Mouse (Mus musculus) neural tube, postnatal 0 days (tissue): ENCODE results near the gene Mien1. TPM values are rescaled to one million over a fixed set of nuclear protein-coding genes. Genes with fewer than 3 reads are reported as not detected.

Experiments used
- polyA plus RNA-seq: library from polyadenylated mRNA; unstranded; fragments of >200 nt; fragmentation: Nextera tagmentation; extraction: Ambion mirVana; gene quantifications from 2 replicates; pipeline ENCODE4 v1.2.1, GENCODE M21; 2015

Gene Mien1
- polyA plus RNA-seq = 270 and 284 TPM in 2 replicates

GRCm38 (mm10) chr11:98438331-98439158, at the start of gene Mien1:
Gene Mien1 (minus strand): TSS chr11:98438991.

GRCm38 (mm10) chr11:98446213-98446561, 7.4 kb upstream of the Mien1 start, which contains the start of gene Grb7:
Gene Grb7 (plus strand): TSS chr11:98446394.

DNA sequence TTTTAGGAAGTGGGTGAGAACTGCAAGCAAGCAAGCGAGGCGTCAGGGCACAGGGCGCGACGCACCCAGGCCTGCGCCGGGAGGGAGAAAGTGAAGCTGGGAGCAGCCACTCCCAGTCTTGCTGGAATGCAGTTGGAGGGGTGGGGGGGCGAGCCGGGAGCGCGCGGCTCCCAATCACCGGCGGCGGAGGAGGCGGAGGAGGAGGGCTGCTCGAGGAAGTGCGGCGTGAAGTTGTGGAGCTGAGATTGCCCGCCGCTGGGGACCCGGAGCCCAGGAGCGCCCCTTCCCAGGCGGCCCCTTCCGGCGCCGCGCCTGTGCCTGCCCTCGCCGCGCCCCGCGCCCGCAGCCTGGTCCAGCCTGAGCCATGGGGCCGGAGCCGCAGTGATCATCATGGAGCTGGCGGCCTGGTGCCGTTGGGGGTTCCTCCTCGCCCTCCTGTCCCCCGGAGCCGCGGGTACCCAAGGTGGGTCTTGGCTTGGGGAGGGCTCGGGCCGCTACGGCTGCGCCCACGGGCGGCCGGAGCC, 26.5 kb downstream of the Mien1 start, which contains the start of gene Erbb2:
Gene Erbb2, plus strand, starts transcription at position 198 of the 524 bp plus-strand sequence.

DNA sequence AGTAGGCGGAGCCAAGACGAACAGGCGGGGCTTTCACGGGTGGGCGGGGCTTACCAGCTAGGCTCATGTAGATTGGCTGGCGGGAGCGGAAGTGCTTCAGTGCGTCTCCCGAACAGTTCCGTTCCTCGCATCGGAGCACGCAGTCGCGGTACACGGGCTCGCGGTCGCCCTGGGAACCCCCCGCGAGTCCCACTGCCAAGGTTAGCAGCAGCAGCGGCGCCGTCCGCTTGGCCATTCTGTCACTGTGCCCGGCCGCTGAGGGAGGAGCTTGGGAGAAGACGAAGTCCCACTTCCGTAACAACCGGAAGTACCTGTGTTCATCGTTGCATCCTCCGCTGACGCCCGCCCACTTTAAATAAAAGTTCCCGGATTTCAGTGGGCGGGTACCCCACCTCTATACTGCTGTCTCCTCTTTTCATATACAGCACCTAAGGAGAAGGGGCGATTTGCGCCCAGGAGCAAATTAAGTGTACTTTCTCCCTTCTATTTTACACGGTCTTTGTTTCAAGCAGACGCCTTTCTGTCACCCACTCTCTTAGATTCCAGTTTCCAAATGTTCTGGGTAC, 38.5 kb downstream of the Mien1 start, which contains the start of gene Pgap3:
Gene Pgap3, minus strand, starts transcription at position 330 of the 566 bp plus-strand sequence.

Other genes starting within 250 kb of the Mien1 start
- gene Med1, start 245.7 kb downstream of the Mien1 start, polyA plus RNA-seq = 46.4 and 48.2 TPM in 2 replicates
- 5.5 and 5.8 TPM in 2 replicates for gene Cdk12, start 235.9 kb downstream of the Mien1 start, polyA plus RNA-seq
- 13.6 and 15.7 TPM in 2 replicates for gene Neurod2, start 109.3 kb downstream of the Mien1 start, polyA plus RNA-seq
- 4.3 and 5.5 TPM in 2 replicates for gene Ppp1r1b, start 90.6 kb downstream of the Mien1 start, polyA plus RNA-seq
- gene Stard3, start 80.6 kb downstream of the Mien1 start, polyA plus RNA-seq = 25.3 and 25.6 TPM in 2 replicates
- gene Tcap, start 55.2 kb downstream of the Mien1 start, polyA plus RNA-seq = 0.27 and 0.33 TPM in 2 replicates
- gene Pnmt, start 52.5 kb downstream of the Mien1 start, polyA plus RNA-seq = 3.2 and 3.7 TPM in 2 replicates
- gene Pgap3, start 38.5 kb downstream of the Mien1 start, polyA plus RNA-seq = 7.6 and 8.4 TPM in 2 replicates
- 6.6 TPM in 2 replicates for gene Erbb2, start 26.5 kb downstream of the Mien1 start, polyA plus RNA-seq
- gene Grb7, start 7.4 kb upstream of the Mien1 start, polyA plus RNA-seq = 0.80 and 1.0 TPM in 2 replicates
- 0.26 and 0.32 TPM in 2 replicates for gene Ikzf3, start 107.0 kb upstream of the Mien1 start, polyA plus RNA-seq
- 0.47 and 0.81 TPM in 2 replicates for gene Zpbp2, start 112.1 kb upstream of the Mien1 start, polyA plus RNA-seq
- gene Ormdl3, start 148.4 kb upstream of the Mien1 start, polyA plus RNA-seq = 76.4 and 90.5 TPM in 2 replicates
- not detected in 2 replicates for gene Lrrc3c, start 159.3 kb upstream of the Mien1 start, polyA plus RNA-seq
- 0.33 and 0.52 TPM in 2 replicates for gene Gm12355, start 186.7 kb upstream of the Mien1 start, polyA plus RNA-seq
- not detected in 2 replicates for gene Gsdma3, start 187.4 kb upstream of the Mien1 start, polyA plus RNA-seq
- not detected in 2 replicates for gene Gsdma2, start 207.8 kb upstream of the Mien1 start, polyA plus RNA-seq
- gene Gsdma, start 225.4 kb upstream of the Mien1 start, polyA plus RNA-seq = 0.13 TPM in 1 of 2 replicates, not detected in the other
- 171 and 181 TPM in 2 replicates for gene Psmd3, start 243.6 kb upstream of the Mien1 start, polyA plus RNA-seq